Mouse (Mus musculus): Measurements from ENCODE around the gene Madd.
"Not testable (repeated sequence)": the region's sequence is repeated elsewhere in the genome, so short reads cannot be mapped to it uniquely, and the experiment has no call there.

The Madd gene

GRCm38 (mm10) chr2:91125101-91125500, 58.5 kb downstream of the Madd start:
- DNase-seq (ENCODE audit: low read depth, low spot score): no peak

- DNase-seq (ENCODE audit: low read depth, low spot score): no peak
Measured at GRCm38 (mm10) chr2:91123521-91123920, 60.1 kb downstream of the Madd start.

- DNase-seq (ENCODE audit: low read depth, low spot score): no peak
Measured at GRCm38 (mm10) chr2:91121497-91121896, 62.1 kb downstream of the Madd start.

- DNase-seq (ENCODE audit: low read depth, low spot score): peak; percentile 33
Measured at GRCm38 (mm10) chr2:91121011-91121410, 62.6 kb downstream of the Madd start.

GRCm38 (mm10) chr2:91120261-91120671, 63.4 kb downstream of the Madd start:
- DNase-seq (ENCODE audit: low read depth, low spot score): peak; percentile 76

GRCm38 (mm10) chr2:91119551-91119950, 64.1 kb downstream of the Madd start:
- DNase-seq (ENCODE audit: low read depth, low spot score): peak; percentile 99

- DNase-seq (ENCODE audit: low read depth, low spot score): peak; percentile 91
Measured at GRCm38 (mm10) chr2:91119061-91119460, 64.6 kb downstream of the Madd start.

- DNase-seq (ENCODE audit: low read depth, low spot score): no peak
Measured at GRCm38 (mm10) chr2:91118647-91119046, 65.0 kb downstream of the Madd start.

GRCm38 (mm10) chr2:91117585-91118275, 65.9 kb downstream of the Madd start, which contains the start of gene Mybpc3:
Gene Mybpc3 (plus strand): TSS chr2:91118144.
- DNase-seq (ENCODE audit: low read depth, low spot score): no peak

- DNase-seq (ENCODE audit: low read depth, low spot score): peak; percentile 69
Measured at GRCm38 (mm10) chr2:91116842-91117241, 66.8 kb downstream of the Madd start.

GRCm38 (mm10) chr2:91115578-91115970, 68.1 kb downstream of the Madd start:
- no peak for DNase-seq (ENCODE audit: low read depth, low spot score)

GRCm38 (mm10) chr2:91114781-91115577, 68.7 kb downstream of the Madd start:
- peak; percentile 97 for DNase-seq (ENCODE audit: low read depth, low spot score)

- no peak for DNase-seq (ENCODE audit: low read depth, low spot score)
Measured at GRCm38 (mm10) chr2:91113852-91114251, 69.8 kb downstream of the Madd start.

GRCm38 (mm10) chr2:91113334-91113733, 70.3 kb downstream of the Madd start:
- DNase-seq (ENCODE audit: low read depth, low spot score): no peak

- DNase-seq (ENCODE audit: low read depth, low spot score): no peak
Measured at GRCm38 (mm10) chr2:91112491-91112890, 71.1 kb downstream of the Madd start.

GRCm38 (mm10) chr2:91111832-91112231, 71.8 kb downstream of the Madd start:
- not testable (repeated sequence) for DNase-seq (ENCODE audit: low read depth, low spot score)

GRCm38 (mm10) chr2:91110429-91110828, 73.2 kb downstream of the Madd start:
- DNase-seq (ENCODE audit: low read depth, low spot score): no peak

- no peak for DNase-seq (ENCODE audit: low read depth, low spot score)
Measured at GRCm38 (mm10) chr2:91109807-91110385, 73.7 kb downstream of the Madd start.

- DNase-seq (ENCODE audit: low read depth, low spot score): no peak
Measured at GRCm38 (mm10) chr2:91109241-91109640, 74.4 kb downstream of the Madd start.

GRCm38 (mm10) chr2:91108156-91108555, 75.5 kb downstream of the Madd start:
- no peak for DNase-seq (ENCODE audit: low read depth, low spot score)

- peak; percentile 96 for DNase-seq (ENCODE audit: low read depth, low spot score)
Measured at GRCm38 (mm10) chr2:91101124-91101740, 82.4 kb downstream of the Madd start.

GRCm38 (mm10) chr2:91098156-91098555, 85.5 kb downstream of the Madd start:
- no peak for DNase-seq (ENCODE audit: low read depth, low spot score)
